In the genomic region with DNA sequence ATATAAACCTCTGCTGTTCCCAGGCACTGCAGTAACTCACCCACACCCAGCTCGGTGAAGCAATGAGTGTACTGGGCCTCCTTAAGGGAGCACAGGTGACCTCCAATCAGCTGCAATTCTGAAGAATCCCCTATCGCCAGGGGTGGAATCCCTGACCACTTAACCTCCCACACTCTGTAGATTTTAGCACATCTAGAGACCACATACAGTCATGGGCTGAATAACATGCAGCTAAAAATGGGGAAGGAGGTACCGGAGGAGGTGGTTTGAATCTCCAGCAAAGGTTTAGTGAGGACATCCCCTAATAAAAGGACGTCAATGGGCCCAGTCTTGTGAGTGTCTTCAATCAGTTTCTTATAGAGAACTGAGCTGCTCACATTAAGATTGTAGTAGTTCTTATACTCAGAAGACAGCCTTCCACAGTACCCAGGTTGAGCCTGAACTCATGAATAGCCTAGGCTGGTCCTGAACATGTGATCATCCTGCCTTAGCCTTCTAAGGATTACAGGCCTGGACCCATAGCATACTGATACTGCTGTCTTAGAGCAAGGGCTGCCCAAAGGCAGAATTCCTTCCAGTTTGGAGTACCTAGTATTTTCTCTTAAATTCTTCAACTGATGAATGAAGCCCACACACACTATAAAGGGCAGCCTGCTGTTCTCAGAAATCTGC, we compare ENCODE assay signal across 23 mouse cellular contexts. TPM values are rescaled to one million over a fixed set of nuclear protein-coding genes. Genes with fewer than 3 reads are reported as not detected.
DNase-seq lines count a peak whose midpoint lies in the region; ATAC-seq and TF ChIP-seq lines count a peak whose summit lies in the region.
"Had no signal": no experiment of that assay in that cellular context is flagged by ENCODE, and none has a peak within 500 bp of the region (broad histone marks: within the 10 kb centered on the region; RNA-seq: fewer than 3 reads in every experiment).

No protein-coding gene starts in this region.

- no peak for ATAC-seq in midbrain, embryonic 11.5 days (ENCODE audit: low FRiP score)
- ATAC-seq in midbrain, embryonic 16.5 days: no peak
- 0 out of 2 replicates have a peak, but pooled peaks have one; percentile 27 for ATAC-seq in megakaryocyte progenitor cell, adult 5-6 weeks (replicated peaks; ENCODE audit: poor library complexity)
- ATAC-seq: forebrain, embryonic 14.5 days had no signal

- no peak for TF ChIP-seq CTCF in CH12.LX (conservative IDR thresholded peaks at IDR 0.05 in 1 of 2, IDR thresholded peaks at IDR 0.05 in 1 of 2; ENCODE audit: low read depth in 2 of 2, low read length in 2 of 2)

- TF ChIP-seq EP300 in CH12.LX (IDR thresholded peaks at IDR 0.05; ENCODE audit: low read length): peak; percentile 81

- H3K79me2 ChIP-seq in CH12.LX (replicated peaks; ENCODE audit: control insufficient read depth, extremely low read depth, insufficient read depth, poor library complexity, severe bottlenecking): peaks cover 96% of the 10 kb centered on the region

- no peak overlapping the region for H3K4me2 ChIP-seq in midbrain, embryonic 11.5 days
- no peak overlapping the region for H3K4me2 ChIP-seq in midbrain, embryonic 16.5 days (ENCODE audit: low read length)
- peak overlapping the region; percentile 88 for H3K4me2 ChIP-seq in CH12.LX (ENCODE audit: insufficient read depth, low read depth, poor library complexity, severe bottlenecking)
- H3K4me2 ChIP-seq: heart, embryonic 11.5 days; heart, embryonic 15.5 days; hindbrain, embryonic 13.5 days had no signal

- no peaks in the 10 kb centered on the region for H3K27me3 ChIP-seq in midbrain, embryonic 11.5 days (ENCODE audit: control insufficient read depth, insufficient read depth, low read length)
- H3K27me3 ChIP-seq in midbrain, embryonic 16.5 days (ENCODE audit: control insufficient read depth, insufficient read depth, low read depth, low read length): no peaks in the 10 kb centered on the region
- no peaks in the 10 kb centered on the region for H3K27me3 ChIP-seq in CH12.LX (replicated peaks)
- H3K27me3 ChIP-seq in splenic B cell, adult 2 months (ENCODE audit: control insufficient read depth, insufficient read depth, low read length, poor library complexity, severe bottlenecking): no peaks in the 10 kb centered on the region
- H3K27me3 ChIP-seq: heart, embryonic 15.5 days; hindbrain, embryonic 13.5 days had no signal

- H3K36me3 ChIP-seq in midbrain, embryonic 11.5 days (ENCODE audit: control insufficient read depth, insufficient read depth, low read length): no peaks in the 10 kb centered on the region
- H3K36me3 ChIP-seq in midbrain, embryonic 16.5 days (ENCODE audit: control insufficient read depth, insufficient read depth, low read length): no peaks in the 10 kb centered on the region
- peaks cover 53 to 94% of the 10 kb centered on the region in 2 experiments for H3K36me3 ChIP-seq in CH12.LX (replicated peaks in 1 of 2; ENCODE audit: control insufficient read depth in 1 of 2, insufficient read depth in 1 of 2, low read length in 1 of 2)
- peaks cover 5% of the 10 kb centered on the region; the same call in 1 of the 2 replicates for H3K36me3 ChIP-seq in splenic B cell, adult 2 months (ENCODE audit: control insufficient read depth, insufficient read depth, low read length, poor library complexity, severe bottlenecking)
- H3K36me3 ChIP-seq: embryonic facial prominence, embryonic 10.5 days; G1E; hindbrain, embryonic 13.5 days had no signal

- H3K9ac ChIP-seq in midbrain, embryonic 11.5 days (ENCODE audit: low read length): no peak overlapping the region
- H3K9ac ChIP-seq in midbrain, embryonic 16.5 days (ENCODE audit: low read depth, low read length): no peak overlapping the region
- H3K9ac ChIP-seq in CH12.LX (ENCODE audit: insufficient read depth, low read depth): peak overlapping the region; percentile 69
- H3K9ac ChIP-seq: heart, embryonic 15.5 days; hindbrain, embryonic 13.5 days had no signal

- in situ Hi-C loops in CH12.LX (cut with MboI; ENCODE audit: low pct_ligation_motif_present, low pct_unique_long_range_greater_than_20kb, low sequenced_read_pairs): loop anchor here (10.0 kb wide), 1 partner anchor 96 kb away; no protein-coding TSS in a partner anchor

- no peak; the same call in 1 of the 2 replicates for TF ChIP-seq RAD21 in CH12.LX (IDR thresholded peaks at IDR 0.05; ENCODE audit: low read depth, low read length)

- H3K4me1 ChIP-seq in midbrain, embryonic 11.5 days (ENCODE audit: control insufficient read depth, insufficient read depth, low read length): no peaks in the 10 kb centered on the region; the same call in 1 of the 2 replicates
- H3K4me1 ChIP-seq in midbrain, embryonic 16.5 days (ENCODE audit: control insufficient read depth, insufficient read depth, low read length): peaks cover 16% of the 10 kb centered on the region
- H3K4me1 ChIP-seq in CH12.LX (ENCODE audit: control insufficient read depth in 1 of 2, insufficient read depth in 2 of 2): peaks cover 24 to 80% of the 10 kb centered on the region in 2 experiments

- no peak overlapping the region for H3K4me3 ChIP-seq in midbrain, embryonic 11.5 days (ENCODE audit: low read depth, low read length)
- no peak overlapping the region for H3K4me3 ChIP-seq in midbrain, embryonic 16.5 days (ENCODE audit: low read depth, low read length)
- peak overlapping the region in 2 of 3 experiments; percentile 35 to 40 for H3K4me3 ChIP-seq in CH12.LX (replicated peaks in 1 of 3; ENCODE audit: low read depth in 2 of 3, low read length in 2 of 3, poor library complexity in 1 of 3)
- H3K4me3 ChIP-seq: embryonic facial prominence, embryonic 10.5 days; erythroblast, embryonic 14.5 days; forebrain, embryonic 10.5 days; gastrocnemius, adult 2 months; heart, adult 2 months; heart, embryonic 15.5 days; hindbrain, embryonic 13.5 days had no signal

- peak; percentile 47 for DNase-seq in midbrain, embryonic 11.5 days (ENCODE audit: low spot score, missing footprints)
- DNase-seq in CH12.LX (ENCODE audit: extremely low read depth): peak; percentile 91
- peak; percentile 93 for DNase-seq in splenic B cell, adult 2 months (ENCODE audit: low read depth, low spot score)
- no peak for DNase-seq in T-cell, adult 2 months (ENCODE audit: low spot score)
- no peak for DNase-seq in adrenal gland, postnatal 25 days
- DNase-seq: adrenal gland, postnatal 14 days; cerebellum, adult 18-20 months; cerebellum, adult 9-11 months; cerebellum, postnatal 36 days; gastrocnemius, postnatal 36 days; heart, adult 2 months; heart, postnatal 14 days had no signal

- no peaks in the 10 kb centered on the region for H3K9me3 ChIP-seq in midbrain, embryonic 11.5 days (ENCODE audit: control insufficient read depth, low read length)
- no peaks in the 10 kb centered on the region for H3K9me3 ChIP-seq in midbrain, embryonic 16.5 days (replicated peaks; ENCODE audit: control insufficient read depth, low read length, poor library complexity, severe bottlenecking)
- H3K9me3 ChIP-seq in CH12.LX (replicated peaks; ENCODE audit: low read length): peaks cover 33% of the 10 kb centered on the region
- H3K9me3 ChIP-seq: embryonic facial prominence, embryonic 10.5 days; forebrain, embryonic 10.5 days; heart, embryonic 15.5 days had no signal

- TF ChIP-seq POLR2A in CH12.LX (IDR thresholded peaks at IDR 0.05; ENCODE audit: low read depth, low read length): peak; percentile 32; the same call in 1 of the 2 replicates

- no peak overlapping the region for H3K27ac ChIP-seq in midbrain, embryonic 11.5 days (ENCODE audit: low read depth, low read length)
- no peak overlapping the region for H3K27ac ChIP-seq in midbrain, embryonic 16.5 days (ENCODE audit: low read length)
- peak overlapping the region; percentile 96 for H3K27ac ChIP-seq in CH12.LX (ENCODE audit: insufficient read depth, low read depth)
- H3K27ac ChIP-seq: embryonic facial prominence, embryonic 10.5 days; forebrain, embryonic 10.5 days; gastrocnemius, adult 2 months; heart, adult 2 months; heart, embryonic 15.5 days had no signal

- WGBS in midbrain, embryonic 11.5 days: 91% methylated on average over 4 of the region's 4 CpGs
- WGBS in midbrain, embryonic 16.5 days: 93% methylated on average over 4 of the region's 4 CpGs

- dilution Hi-C loops in CH12.LX (cut with MboI; ENCODE audit: extremely low pct_ligation_motif_present, extremely low pct_unique_long_range_greater_than_20kb, low sequenced_read_pairs): no loop called here

TF ChIP-seq in CH12.LX, 34 proteins besides CTCF, POLR2A, EP300 and RAD21 (continues in another document):
- no peak for TF ChIP-seq JUND (conservative IDR thresholded peaks at IDR 0.05; ENCODE audit: low read depth, low read length)
- TF ChIP-seq BHLHE40 (IDR thresholded peaks at IDR 0.05; ENCODE audit: low read depth, low read length): peak; percentile 88
- TF ChIP-seq MXI1 (IDR thresholded peaks at IDR 0.05; ENCODE audit: low read depth, low read length): peak; percentile 34; the same call in 1 of the 2 replicates
- TF ChIP-seq ETS1 (conservative IDR thresholded peaks at IDR 0.05; ENCODE audit: low read depth, low read length): peak; percentile 99
- peak; percentile 62 for TF ChIP-seq RCOR1 (conservative IDR thresholded peaks at IDR 0.05; ENCODE audit: low read depth, low read length)
- TF ChIP-seq MAX (IDR thresholded peaks at IDR 0.05; ENCODE audit: low read length): peak; percentile 15; the same call in 1 of the 2 replicates
- peak; percentile 45; the same call in 1 of the 2 replicates for TF ChIP-seq MAFK (IDR thresholded peaks at IDR 0.05; ENCODE audit: insufficient replicate concordance, low read length)
- TF ChIP-seq IRF4 (IDR thresholded peaks at IDR 0.05; ENCODE audit: low read depth, low read length): peak; percentile 88
- TF ChIP-seq E2F4 (IDR thresholded peaks at IDR 0.05; ENCODE audit: insufficient replicate concordance, low read depth, low read length): no peak
- peak; percentile 73; the same call in 1 of the 2 replicates for TF ChIP-seq TBP (conservative IDR thresholded peaks at IDR 0.05; ENCODE audit: low read depth, low read length)
- peak; percentile 81 for TF ChIP-seq MAZ (IDR thresholded peaks at IDR 0.05; ENCODE audit: low read depth, low read length)
- TF ChIP-seq USF2 (conservative IDR thresholded peaks at IDR 0.05; ENCODE audit: low read depth, low read length): no peak
- peak; percentile 80 for TF ChIP-seq ZMIZ1 (IDR thresholded peaks at IDR 0.05; ENCODE audit: low read depth, low read length)
- no peak for TF ChIP-seq ELF1 (IDR thresholded peaks at IDR 0.05; ENCODE audit: low read depth, low read length)
- TF ChIP-seq MEF2A (IDR thresholded peaks at IDR 0.05; ENCODE audit: borderline replicate concordance, low read depth, low read length): peak; percentile 95

RNA-seq across cellular contexts. Expression of a gene that starts 9.4 kb away (rescaled TPM):
- polyA plus RNA-seq in midbrain, embryonic 11.5 days (2014; fragmentation: Nextera tagmentation; extraction: Ambion mirVana): 3.5 and 4.3 TPM in 2 replicates
- 28.2 and 30.1 TPM in 2 replicates for polyA plus RNA-seq in midbrain, embryonic 16.5 days (2015; fragmentation: Nextera tagmentation; extraction: Ambion mirVana)
- 52.5 and 76.2 TPM in 2 replicates for total RNA-seq in CH12.LX (2012; rRNA removed)
- 60.5 and 71.7 TPM in 2 replicates for total RNA-seq in CH12.LX (2014; rRNA removed)
- polyA plus RNA-seq in CH12.LX (2012; ENCODE audit: insufficient read length, low read depth): 66.2 and 80.6 TPM in 2 replicates
- 13.2 and 15.5 TPM in 2 replicates for total RNA-seq in megakaryocyte progenitor cell, adult 5-6 weeks (2015)
- total RNA-seq in megakaryocyte progenitor cell, adult 5-6 weeks (2017): 29.8 and 36.5 TPM in 2 replicates
- 7.7 and 11.4 TPM in 2 replicates for total RNA-seq in adrenal gland, postnatal 25 days (2021)
- total RNA-seq: G1E had no signal
- polyA plus RNA-seq: G1E had no signal

Comparison
In these comparisons a context has a peak if more than half of its experiments do, and no peak if none do; other contexts are left out.
1. DNase-seq: peak in midbrain, embryonic 11.5 days (single experiment), CH12.LX (single experiment) and splenic B cell, adult 2 months (single experiment); none in T-cell, adult 2 months (single experiment) and adrenal gland, postnatal 25 days (single experiment).
2. H3K4me3 ChIP-seq: peak in CH12.LX (2 of 3); none in midbrain, embryonic 11.5 days (single experiment) and midbrain, embryonic 16.5 days (single experiment).